Mouse (Mus musculus) hindbrain, embryonic 15.5 days (tissue): ENCODE measurements at regions not wholly inside any gene's neighbourhood (a gene's known extent, or its start where the extent isn't known, plus 50 kb on each side); places are given as distances from the start of the nearest gene placed in this dataset.

Experiments used
- ATAC-seq: fragments of 200-750 bp; cut with Nextera tagmentation; 2 replicates; pipeline ENCODE4 v1.8.0; 2017; ENCODE audit warnings: low read depth, moderate number of reproducible peaks, moderate TSS enrichment; ENCODE audit not compliant: low FRiP score
- H3K27ac ChIP-seq: fragments of 300-500 bp; sonication (generic); replicated peaks from 2 replicates; pipeline ENCODE4 v1.5.1; 2015; ENCODE audit warnings: mild to moderate bottlenecking, inconsistent platforms
- H3K27me3 ChIP-seq: fragments of 300-500 bp; sonication (generic); 2 replicates; pipeline ENCODE4 v1.6.1; 2015; ENCODE audit warnings: control low read depth, inconsistent platforms
- H3K36me3 ChIP-seq: fragments of 300-500 bp; sonication (generic); 2 replicates; pipeline ENCODE4 v1.6.1; 2015; ENCODE audit warnings: control low read depth, inconsistent platforms
- H3K4me1 ChIP-seq: fragments of 300-500 bp; sonication (generic); replicated peaks from 2 replicates; pipeline ENCODE4 v1.6.1; 2015; ENCODE audit warnings: control low read depth, inconsistent platforms
- H3K4me2 ChIP-seq: fragments of 300-500 bp; sonication (generic); 2 replicates; pipeline ENCODE4 v1.6.1; 2015; ENCODE audit warnings: moderate library complexity, mild to moderate bottlenecking, inconsistent platforms
- H3K4me3 ChIP-seq: fragments of 300-500 bp; sonication (generic); 2 replicates; pipeline ENCODE4 v1.5.1; 2015; ENCODE audit warnings: mild to moderate bottlenecking, inconsistent platforms
- H3K9ac ChIP-seq: fragments of 300-500 bp; sonication (generic); 2 replicates; pipeline ENCODE4 v1.6.1; 2015; ENCODE audit warnings: inconsistent platforms
- H3K9me3 ChIP-seq: fragments of 300-500 bp; sonication (generic); 2 replicates; pipeline ENCODE4 v1.6.1; 2016; ENCODE audit warnings: control low read depth, inconsistent platforms
- WGBS: fragments of 180-500 bp; shearing (Covaris S2); methylation state at CpG from one replicate; pipeline ENCODE4 v1.1.7; 2015; 5-methylcytosine and 5-hydroxymethylcytosine counted together

DNA sequence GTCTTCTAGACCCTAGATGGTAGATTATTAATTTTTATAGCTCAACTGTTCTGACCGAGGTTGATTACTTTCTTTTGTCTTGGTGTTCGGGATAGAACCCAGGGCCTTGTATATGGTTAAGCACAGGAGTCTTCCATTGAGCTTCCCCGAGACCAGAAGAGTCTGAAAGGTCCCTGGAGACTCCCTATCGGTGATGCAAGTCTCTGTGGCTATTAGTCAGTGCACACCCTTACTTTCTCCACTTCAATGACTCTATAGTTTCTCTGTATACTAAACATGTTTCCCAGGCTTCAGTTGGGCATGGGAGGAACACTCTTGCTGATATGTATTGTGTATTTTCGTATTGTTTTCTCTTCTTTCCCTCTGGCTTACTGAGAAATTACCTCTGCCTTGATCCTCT, 623.8 kb upstream of the Igfbp3 start:
- Histone ChIP-seq H3K36me3 (no peaks in the 10 kb centered on the region), H3K9me3 (no peaks in the 10 kb centered on the region), H3K9ac (no peak overlapping the region), H3K27me3 (no peaks in the 10 kb centered on the region), H3K4me1 (no peaks in the 10 kb centered on the region), H3K4me2 (no peak overlapping the region), H3K27ac (no peak overlapping the region), H3K4me3 (no peak overlapping the region)
- WGBS: 79% methylated on average over 5 of the region's 5 CpGs
- ATAC-seq: no peak

DNA sequence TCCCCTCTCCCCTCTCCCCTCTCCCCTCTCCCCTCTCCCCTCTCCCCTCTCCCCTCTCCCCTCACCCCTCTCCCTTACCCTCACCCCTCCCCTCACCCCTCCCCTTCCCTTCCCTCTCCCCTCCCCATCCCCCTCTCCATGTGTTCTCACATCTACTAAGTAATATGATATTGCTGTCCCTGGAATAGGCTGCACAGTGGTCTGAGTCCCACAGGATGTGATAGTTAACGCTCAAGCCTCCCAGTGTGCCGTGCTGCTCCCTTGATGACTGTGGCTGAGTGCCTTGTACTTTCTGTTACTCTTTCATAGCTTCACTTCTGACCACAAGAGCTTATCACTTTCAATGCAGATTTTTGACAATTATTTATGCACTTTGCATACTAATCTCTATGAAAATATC, 620.4 kb upstream of the Igfbp3 start:
- no peaks in the 10 kb centered on the region for H3K27me3 ChIP-seq
- no peak overlapping the region for H3K27ac ChIP-seq
- H3K36me3 ChIP-seq: no peaks in the 10 kb centered on the region
- 64% methylated on average over 2 of the region's 2 CpGs for WGBS
- H3K4me1 ChIP-seq: no peaks in the 10 kb centered on the region
- no peak for ATAC-seq
- no peaks in the 10 kb centered on the region for H3K9me3 ChIP-seq
- no peak overlapping the region for H3K4me2 ChIP-seq
- H3K4me3 ChIP-seq: no peak overlapping the region
- no peak overlapping the region for H3K9ac ChIP-seq

DNA sequence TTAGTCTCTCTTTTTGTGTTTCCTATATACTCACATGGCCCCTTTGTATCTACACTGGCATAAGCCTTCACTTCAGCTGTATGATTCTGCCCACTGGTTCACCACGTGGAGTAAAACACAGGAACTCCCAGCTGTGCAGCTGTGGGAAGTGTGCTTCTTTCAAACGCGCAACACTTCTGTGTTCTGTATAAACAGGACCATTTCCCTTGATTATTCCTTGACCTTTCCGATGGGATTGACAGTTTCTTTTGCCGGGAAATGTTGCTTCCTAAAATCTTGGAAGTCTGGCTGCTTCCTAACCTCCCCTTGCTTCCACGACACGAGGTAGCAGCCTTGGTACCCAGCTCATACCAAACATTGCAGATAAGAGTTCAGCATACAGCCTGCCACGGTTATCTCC, 618.7 kb upstream of the Igfbp3 start:
- no peaks in the 10 kb centered on the region for H3K36me3 ChIP-seq
- H3K4me3 ChIP-seq: no peak overlapping the region
- no peaks in the 10 kb centered on the region for H3K4me1 ChIP-seq
- no peak overlapping the region for H3K4me2 ChIP-seq
- no peaks in the 10 kb centered on the region for H3K27me3 ChIP-seq
- H3K27ac ChIP-seq: no peak overlapping the region
- no peak overlapping the region for H3K9ac ChIP-seq
- ATAC-seq: no peak
- no peaks in the 10 kb centered on the region for H3K9me3 ChIP-seq
- 76% methylated on average over 8 of the region's 8 CpGs for WGBS

DNA sequence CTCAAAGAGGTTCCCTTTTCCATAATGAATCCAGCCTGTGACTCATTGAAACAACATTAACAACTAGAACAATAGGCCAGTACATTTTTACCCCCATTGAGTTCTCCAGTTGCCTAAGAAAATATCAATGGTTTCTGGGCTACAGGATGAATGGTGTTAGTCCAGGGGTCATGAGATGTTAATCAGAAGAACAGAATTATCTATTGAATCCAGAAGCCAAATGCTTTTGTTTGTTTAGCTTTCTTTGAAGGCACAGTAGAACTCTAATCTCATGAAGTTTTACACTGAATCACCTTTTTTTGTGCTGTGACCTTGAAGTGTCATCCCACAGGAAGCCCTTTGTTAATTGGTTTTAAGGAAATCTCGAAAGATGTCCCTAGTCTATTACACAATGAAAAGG, 616.0 kb upstream of the Igfbp3 start:
- Histone ChIP-seq H3K9ac (no peak overlapping the region), H3K4me1 (no peaks in the 10 kb centered on the region), H3K36me3 (no peaks in the 10 kb centered on the region), H3K27me3 (no peaks in the 10 kb centered on the region), H3K4me3 (no peak overlapping the region), H3K4me2 (no peak overlapping the region), H3K27ac (no peak overlapping the region), H3K9me3 (no peaks in the 10 kb centered on the region)
- ATAC-seq: no peak
- 38% methylated on average over 1 of the region's 1 CpGs for WGBS

DNA sequence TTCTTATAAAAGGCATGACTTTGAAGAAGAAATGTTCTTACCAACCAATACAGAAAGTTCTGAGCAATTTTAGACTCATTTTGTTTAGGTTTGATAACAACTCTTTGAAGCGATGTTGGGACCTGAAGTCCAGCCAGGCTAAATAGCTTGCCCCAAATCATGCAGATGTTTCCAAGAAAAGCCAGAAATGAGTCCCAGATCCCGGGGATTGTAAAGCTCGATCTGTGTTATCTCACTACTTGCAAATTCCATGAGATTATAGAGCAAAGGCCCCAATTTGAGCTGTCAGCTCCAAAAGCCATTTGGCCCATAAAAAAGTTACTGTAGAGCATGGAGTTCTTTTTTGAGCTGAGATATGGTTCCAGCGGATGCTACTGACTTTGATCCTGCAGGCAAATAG, 614.3 kb upstream of the Igfbp3 start:
- 90% methylated on average over 4 of the region's 4 CpGs for WGBS
- no peak for ATAC-seq

DNA sequence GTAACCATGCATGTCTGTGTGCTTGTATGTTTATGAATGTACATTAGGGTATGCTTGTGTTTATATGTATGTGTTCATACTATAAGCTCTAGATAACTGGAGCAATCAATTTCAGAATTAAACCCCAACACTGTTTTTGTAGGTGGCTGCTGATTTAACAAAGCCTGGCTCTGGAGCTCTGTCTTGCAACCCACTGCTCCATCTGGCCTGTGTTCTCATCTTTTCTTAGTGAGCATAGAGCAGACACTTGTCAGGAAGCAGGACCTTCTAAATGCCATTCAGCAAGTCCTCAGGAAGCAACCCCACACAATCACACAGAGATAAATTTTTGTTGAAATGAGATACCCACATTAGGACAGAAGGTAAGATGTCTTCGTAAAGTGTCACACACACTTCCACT, 613.7 kb upstream of the Igfbp3 start:
- no peak for ATAC-seq
- Histone ChIP-seq H3K27ac (no peak overlapping the region), H3K4me2 (no peak overlapping the region), H3K4me1 (no peaks in the 10 kb centered on the region), H3K27me3 (no peaks in the 10 kb centered on the region), H3K4me3 (no peak overlapping the region), H3K9ac (no peak overlapping the region), H3K36me3 (no peaks in the 10 kb centered on the region), H3K9me3 (no peaks in the 10 kb centered on the region)
- 85% methylated on average over 1 of the region's 1 CpGs for WGBS

More for the DNA sequence above, 614.3 kb upstream of the Igfbp3 start:
- Histone ChIP-seq H3K36me3 (no peaks in the 10 kb centered on the region), H3K27ac (no peak overlapping the region), H3K4me1 (no peaks in the 10 kb centered on the region), H3K9me3 (no peaks in the 10 kb centered on the region), H3K27me3 (no peaks in the 10 kb centered on the region), H3K4me3 (no peak overlapping the region), H3K4me2 (no peak overlapping the region), H3K9ac (no peak overlapping the region)

DNA sequence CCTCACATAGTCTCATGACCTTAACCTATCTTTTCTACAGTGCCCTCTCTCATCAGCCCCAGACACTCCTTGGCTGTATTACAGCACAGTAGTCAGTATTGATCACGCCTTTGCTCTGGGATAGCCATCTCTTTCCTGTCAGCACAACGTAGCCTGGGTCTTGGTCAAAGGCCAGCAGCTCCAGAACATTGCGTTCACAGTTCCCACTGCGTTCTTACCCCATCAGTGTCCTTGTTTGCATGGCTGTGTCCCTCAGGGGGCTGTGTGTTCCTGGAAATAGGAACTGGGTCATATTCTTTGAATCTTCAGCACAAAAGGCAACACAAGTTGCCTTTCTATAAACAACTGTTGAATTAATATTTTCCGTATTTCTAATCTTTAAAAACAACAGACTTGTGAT, 602.0 kb upstream of the Igfbp3 start:
- no peaks in the 10 kb centered on the region for H3K4me1 ChIP-seq
- no peak overlapping the region for H3K9ac ChIP-seq
- ATAC-seq: no peak
- H3K9me3 ChIP-seq: no peaks in the 10 kb centered on the region
- H3K27me3 ChIP-seq: no peaks in the 10 kb centered on the region
- 85% methylated on average over 5 of the region's 5 CpGs for WGBS
- no peaks in the 10 kb centered on the region for H3K36me3 ChIP-seq
- no peak overlapping the region for H3K4me3 ChIP-seq
- no peak overlapping the region for H3K27ac ChIP-seq
- no peak overlapping the region for H3K4me2 ChIP-seq

DNA sequence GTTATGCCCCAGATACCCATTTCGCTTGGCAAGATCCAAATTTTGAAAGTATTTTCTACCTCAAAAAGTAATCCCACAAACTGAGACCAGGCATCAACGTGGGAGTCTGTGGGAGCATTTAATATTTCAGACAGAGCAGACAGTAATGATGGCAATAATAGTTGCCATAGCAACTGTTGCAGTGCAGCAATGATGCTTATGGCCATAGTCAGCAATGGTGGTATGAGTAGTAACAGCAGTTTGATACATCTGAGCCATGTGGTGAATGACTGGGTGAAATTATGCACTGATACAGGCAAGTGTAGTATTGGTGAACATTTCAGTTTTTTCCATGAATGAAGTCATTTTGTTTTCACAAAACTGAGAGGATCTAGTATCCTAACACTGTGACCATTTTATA, 600.8 kb upstream of the Igfbp3 start:
- Histone ChIP-seq H3K4me1 (no peaks in the 10 kb centered on the region), H3K4me2 (no peak overlapping the region), H3K9ac (no peak overlapping the region), H3K4me3 (no peak overlapping the region), H3K27me3 (no peaks in the 10 kb centered on the region), H3K9me3 (no peaks in the 10 kb centered on the region), H3K27ac (no peak overlapping the region), H3K36me3 (no peaks in the 10 kb centered on the region)
- peak; percentile 66; the same call in 1 of the 2 replicates for ATAC-seq
- 73% methylated on average over 2 of the region's 2 CpGs for WGBS

DNA sequence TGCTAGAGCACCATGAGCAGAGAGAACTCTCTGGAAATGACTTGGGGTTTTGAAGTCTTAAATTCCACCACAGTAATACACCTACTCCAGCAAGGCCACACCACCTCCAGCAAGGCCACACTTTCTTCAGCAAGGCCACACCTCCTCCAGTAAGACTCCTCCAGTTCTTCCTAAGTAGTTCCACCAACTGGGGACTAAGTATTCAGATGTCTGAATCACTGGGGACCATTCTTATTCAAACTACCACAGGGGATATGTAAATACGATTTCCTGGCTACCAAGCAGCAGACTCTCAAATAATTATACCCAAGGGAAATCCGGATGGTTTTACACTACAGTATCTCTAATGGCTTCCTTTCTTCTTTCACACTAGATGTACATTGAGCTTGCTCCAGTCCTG, 598.7 kb upstream of the Igfbp3 start:
- Histone ChIP-seq H3K36me3 (no peaks in the 10 kb centered on the region), H3K9me3 (no peaks in the 10 kb centered on the region), H3K4me1 (no peaks in the 10 kb centered on the region), H3K27ac (no peak overlapping the region), H3K4me2 (no peak overlapping the region), H3K4me3 (no peak overlapping the region), H3K27me3 (no peaks in the 10 kb centered on the region), H3K9ac (no peak overlapping the region)
- 76% methylated on average over 2 of the region's 2 CpGs for WGBS
- no peak for ATAC-seq

DNA sequence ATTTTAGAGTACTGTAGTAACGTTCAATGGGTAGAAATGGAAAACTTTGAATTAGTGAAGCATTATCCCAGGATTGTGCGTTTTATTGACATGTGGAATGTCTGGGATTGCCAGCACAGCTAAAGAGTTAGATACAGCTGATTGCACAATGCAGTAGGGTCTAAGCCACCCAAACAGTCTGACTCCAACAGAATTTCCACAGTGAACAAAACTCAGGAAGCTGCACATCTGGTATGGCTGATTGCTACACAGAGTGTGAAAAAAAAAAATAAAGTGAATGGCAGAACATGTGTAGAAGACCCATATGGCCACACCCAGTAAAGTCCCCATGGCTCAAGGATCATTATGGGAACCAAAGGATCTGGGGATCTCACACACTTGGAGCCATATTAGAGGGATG, 596.0 kb upstream of the Igfbp3 start:
- Histone ChIP-seq H3K36me3 (no peaks in the 10 kb centered on the region), H3K27ac (no peak overlapping the region), H3K9ac (no peak overlapping the region), H3K27me3 (no peaks in the 10 kb centered on the region), H3K4me3 (no peak overlapping the region), H3K9me3 (no peaks in the 10 kb centered on the region), H3K4me2 (no peak overlapping the region), H3K4me1 (no peaks in the 10 kb centered on the region)
- ATAC-seq: no peak
- 83% methylated on average over 2 of the region's 2 CpGs for WGBS

DNA sequence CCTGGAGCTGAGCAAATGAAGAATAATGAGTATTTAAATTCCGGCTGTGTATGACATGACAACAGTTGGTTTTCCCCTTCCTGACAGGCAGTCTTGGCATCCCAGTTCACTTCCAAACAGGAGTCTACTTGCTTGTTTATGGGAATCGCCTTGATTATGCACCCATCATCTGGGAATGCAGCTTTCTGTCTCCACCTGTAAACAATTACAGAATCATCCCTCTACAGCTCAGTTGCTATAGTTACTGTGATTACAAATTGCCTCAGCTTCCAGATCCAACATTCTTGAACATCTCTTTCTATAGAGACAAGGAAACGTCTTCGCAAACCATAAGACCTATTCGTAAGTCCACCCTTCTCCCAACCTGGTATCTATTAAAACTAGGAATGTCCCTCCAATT, 582.6 kb upstream of the Igfbp3 start:
- no peak overlapping the region for H3K4me3 ChIP-seq
- no peaks in the 10 kb centered on the region for H3K9me3 ChIP-seq
- no peaks in the 10 kb centered on the region for H3K36me3 ChIP-seq
- H3K4me1 ChIP-seq: no peaks in the 10 kb centered on the region
- WGBS: 88% methylated on average over 5 of the region's 5 CpGs
- no peaks in the 10 kb centered on the region for H3K27me3 ChIP-seq
- ATAC-seq: no peak
- no peak overlapping the region for H3K9ac ChIP-seq
- H3K27ac ChIP-seq: no peak overlapping the region
- H3K4me2 ChIP-seq: no peak overlapping the region

DNA sequence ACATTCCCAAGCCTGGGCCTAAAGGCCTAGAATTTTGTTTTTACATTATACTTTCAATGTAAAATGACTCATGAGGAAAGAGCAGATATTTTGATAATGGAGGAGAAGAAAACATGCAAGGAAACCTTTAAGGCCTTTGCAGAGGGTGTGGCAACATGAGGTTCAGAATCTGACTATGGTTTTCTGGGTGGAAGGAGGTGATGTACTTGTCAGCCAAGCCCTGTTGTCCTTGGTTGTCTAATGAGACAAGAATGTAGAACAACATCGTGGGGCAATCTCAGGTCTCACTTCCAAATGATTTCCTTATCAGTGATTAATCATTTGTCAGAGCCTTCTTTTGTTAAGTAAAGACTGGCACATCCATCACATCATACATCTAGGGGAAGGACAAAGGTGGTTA, 580.5 kb upstream of the Igfbp3 start:
- no peak for ATAC-seq

DNA sequence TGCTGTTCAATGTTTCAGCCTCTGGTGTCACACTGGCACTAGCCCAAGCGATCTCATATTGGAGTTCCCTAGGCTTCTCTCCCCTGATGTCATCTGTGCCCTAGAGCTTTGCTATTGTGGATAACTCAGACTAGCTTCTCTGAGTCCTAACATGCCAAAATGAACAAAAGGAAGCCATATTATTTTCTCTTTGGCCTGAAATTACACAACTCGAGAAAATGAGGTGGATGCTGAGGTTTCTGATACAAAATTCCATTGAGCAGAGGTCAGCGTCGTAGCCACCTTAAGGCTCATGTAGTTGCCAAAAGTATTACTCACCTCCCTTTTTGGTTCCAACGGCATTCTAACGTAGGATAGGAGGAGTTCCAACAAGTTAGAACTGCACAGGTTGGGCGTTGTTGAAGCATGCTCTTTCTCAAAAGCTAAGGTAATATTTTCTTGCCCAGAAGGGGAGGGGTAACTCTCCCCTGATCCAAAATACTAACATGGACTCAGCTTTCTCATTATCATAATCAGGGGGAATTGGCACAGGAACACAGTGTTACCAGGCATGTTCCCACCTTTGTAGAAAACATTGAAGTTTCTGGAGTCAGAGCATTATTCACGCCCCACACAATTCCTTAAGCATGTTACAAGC, 566.9 kb upstream of the Igfbp3 start:
- WGBS: 92% methylated on average over 8 of the region's 8 CpGs

More for the DNA sequence above, 580.5 kb upstream of the Igfbp3 start:
- Histone ChIP-seq H3K4me1 (no peaks in the 10 kb centered on the region), H3K27me3 (no peaks in the 10 kb centered on the region), H3K4me2 (no peak overlapping the region), H3K27ac (no peak overlapping the region), H3K9ac (no peak overlapping the region), H3K9me3 (no peaks in the 10 kb centered on the region), H3K4me3 (no peak overlapping the region), H3K36me3 (no peaks in the 10 kb centered on the region)
- WGBS: 57% methylated on average over 1 of the region's 1 CpGs

More for the DNA sequence above, 566.9 kb upstream of the Igfbp3 start:
- Histone ChIP-seq H3K4me3 (no peak overlapping the region), H3K9me3 (no peaks in the 10 kb centered on the region), H3K36me3 (no peaks in the 10 kb centered on the region), H3K4me2 (no peak overlapping the region), H3K9ac (no peak overlapping the region), H3K27me3 (no peaks in the 10 kb centered on the region), H3K4me1 (no peaks in the 10 kb centered on the region), H3K27ac (no peak overlapping the region)
- no peak for ATAC-seq
